Mouse (Mus musculus) gonadal fat pad, adult 2 months (tissue): Measurements from ENCODE around the gene Cd84. TPM values are rescaled to one million over a fixed set of nuclear protein-coding genes. Genes with fewer than 3 reads are reported as not detected.

ENCODE experiments used
- DNase-seq: peaks from one replicate; pipeline ENCODE4 v3.0.0-alpha.2; 2012; ENCODE audit warnings: low read depth
- polyA plus RNA-seq: library from polyadenylated mRNA; depleted of rRNA; stranded (reverse); fragments of >200 nt; gene quantifications from 2 replicates; pipeline ENCODE4 v1.2.3, GENCODE M21; 2012; rRNA removed

Cd84 gene
- polyA plus RNA-seq, 1 experiment = 2.7 TPM

- no peak for DNase-seq
Observed at GRCm38 (mm10) chr1:171917305-171918039, 78.0 kb downstream of the Cd84 start, which contains the start of gene Slamf6. Slamf6 (plus strand) TSS chr1:171917515.

DNA sequence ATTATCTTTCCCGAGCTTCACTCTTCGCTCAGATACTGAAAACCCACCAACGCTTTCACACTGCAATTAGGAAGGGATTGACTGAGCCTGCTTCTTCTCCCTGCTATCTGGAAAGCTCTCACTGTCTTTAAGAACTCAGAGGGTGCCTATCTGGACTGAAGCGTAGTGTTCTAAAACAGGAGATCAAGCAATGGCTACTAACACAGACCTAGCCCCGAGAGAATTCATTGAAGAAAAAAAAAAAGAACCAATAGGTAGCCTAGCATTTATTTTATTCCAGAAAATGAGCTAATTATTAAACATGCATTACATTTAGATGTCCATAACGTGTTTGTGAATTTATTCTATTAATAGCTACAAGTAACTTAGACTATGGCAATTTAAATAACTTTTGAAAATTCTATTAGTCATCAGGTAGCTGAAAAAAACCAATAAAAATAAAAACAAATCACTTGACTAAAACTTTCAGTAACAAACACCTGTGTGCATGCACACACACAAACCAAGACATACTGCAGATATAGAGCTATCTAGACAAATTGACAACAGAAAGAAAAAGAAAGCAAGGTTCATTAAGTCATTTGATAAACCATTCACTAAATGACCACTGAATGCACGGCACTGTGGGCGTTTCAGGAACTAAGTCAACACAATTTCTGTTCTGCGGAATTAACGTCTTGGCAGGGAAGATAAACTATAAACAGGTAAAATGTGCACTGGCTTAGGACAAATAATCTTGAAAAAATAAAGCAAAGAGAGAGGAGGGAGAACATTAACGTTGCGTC lies 78.8 kb downstream of the Cd84 start:
- DNase-seq = no peak

DNA sequence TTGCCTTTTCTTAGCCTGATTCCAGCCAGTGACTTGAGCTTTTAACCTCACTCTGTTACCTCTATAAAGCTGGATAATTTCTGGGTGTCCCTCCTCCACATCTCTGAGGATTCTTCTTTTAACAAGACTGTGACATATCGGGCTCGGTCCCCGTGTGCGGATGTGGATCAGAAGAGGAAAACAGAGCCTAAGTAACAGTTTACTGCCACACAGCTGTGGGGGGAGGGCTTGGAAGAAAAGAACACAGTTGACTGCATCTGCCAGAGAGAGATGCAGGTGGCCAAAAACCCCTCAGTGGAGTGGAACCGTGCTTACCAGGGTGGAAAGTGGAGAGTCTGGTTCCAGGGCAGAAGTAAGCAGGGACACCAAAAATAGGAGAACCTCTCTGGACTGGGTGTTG lies 79.7 kb downstream of the Cd84 start:
- DNase-seq = no peak

DNA sequence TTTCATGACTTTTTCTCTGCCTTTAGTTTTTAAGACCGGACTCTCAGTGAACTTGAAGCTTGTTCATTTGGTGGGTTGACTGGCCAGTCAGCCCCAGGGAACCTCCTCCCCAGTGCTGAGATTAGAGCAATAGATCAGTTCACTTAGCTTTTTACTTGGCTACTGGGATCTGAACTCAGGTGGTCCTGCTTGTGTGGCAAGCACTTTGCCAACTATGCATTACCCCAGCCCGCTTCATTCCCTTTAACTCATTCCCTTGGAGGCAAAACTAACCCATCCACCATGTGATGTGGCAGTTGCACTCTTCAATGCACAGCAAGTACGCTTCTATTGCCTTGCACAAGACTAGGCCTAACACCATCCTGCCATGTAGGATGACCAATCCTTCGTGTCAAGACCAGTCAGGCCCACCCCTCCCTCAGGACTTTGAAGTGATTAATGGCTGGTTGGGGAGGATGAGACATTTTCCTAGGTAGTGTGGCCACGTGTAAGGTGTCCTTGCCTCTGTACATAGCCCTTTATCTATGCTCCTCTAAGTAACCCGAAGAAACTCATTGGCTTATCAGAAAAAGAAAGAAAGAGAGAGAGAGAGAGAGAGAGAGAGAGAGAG lies 80.5 kb downstream of the Cd84 start:
- no peak for DNase-seq

DNA sequence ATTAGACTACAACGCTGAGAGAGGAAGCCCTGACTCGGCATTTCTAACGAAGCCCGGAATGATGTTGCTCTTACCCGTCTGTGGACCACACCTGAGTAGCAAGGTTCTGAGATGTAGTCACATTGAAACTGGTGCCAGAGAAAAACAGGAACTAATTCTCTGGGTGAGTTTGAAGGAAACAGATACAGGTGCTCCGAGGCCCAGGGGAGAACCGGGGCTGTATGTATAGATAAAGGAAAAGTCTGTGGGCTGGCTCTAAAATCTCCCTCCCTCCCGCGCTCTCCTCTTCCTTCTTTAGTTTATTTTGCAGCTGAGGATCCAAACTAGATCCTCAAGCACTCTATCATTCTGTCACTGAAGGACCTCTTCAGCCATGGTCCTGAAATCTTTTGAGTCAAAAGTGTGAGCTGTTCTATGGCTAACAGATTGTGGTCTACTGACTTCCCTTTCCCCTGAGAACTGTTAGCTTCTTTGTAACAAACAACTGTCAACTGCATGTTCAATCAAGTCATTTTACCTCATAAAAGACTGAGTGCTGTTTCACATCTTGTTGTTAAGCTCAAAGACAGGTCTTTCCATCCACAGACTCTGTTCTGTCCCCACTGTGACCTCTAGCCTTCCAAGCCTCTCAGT lies 81.6 kb downstream of the Cd84 start:
- DNase-seq = no peak

- DNase-seq = no peak
Observed at GRCm38 (mm10) chr1:171921641-171922040, 82.1 kb downstream of the Cd84 start.

DNA sequence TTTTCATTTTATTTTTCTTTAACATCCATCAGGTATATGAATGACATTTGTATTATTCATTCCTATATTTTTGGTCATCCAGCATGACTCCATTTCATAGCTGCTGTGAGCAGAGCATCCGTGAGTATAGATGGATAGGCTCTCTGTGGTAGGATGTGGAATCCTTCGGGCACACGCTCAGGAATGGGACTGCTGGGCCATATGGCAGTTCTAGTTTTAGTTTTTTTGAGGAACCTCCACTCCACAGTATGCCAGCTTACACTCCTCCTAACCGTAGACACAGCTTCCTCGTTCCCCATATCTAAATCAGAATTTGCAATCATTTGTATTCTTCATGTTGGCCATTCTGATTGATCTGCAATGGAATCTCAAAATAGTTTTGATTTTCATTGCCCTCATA lies 83.3 kb downstream of the Cd84 start:
- no peak for DNase-seq

DNA sequence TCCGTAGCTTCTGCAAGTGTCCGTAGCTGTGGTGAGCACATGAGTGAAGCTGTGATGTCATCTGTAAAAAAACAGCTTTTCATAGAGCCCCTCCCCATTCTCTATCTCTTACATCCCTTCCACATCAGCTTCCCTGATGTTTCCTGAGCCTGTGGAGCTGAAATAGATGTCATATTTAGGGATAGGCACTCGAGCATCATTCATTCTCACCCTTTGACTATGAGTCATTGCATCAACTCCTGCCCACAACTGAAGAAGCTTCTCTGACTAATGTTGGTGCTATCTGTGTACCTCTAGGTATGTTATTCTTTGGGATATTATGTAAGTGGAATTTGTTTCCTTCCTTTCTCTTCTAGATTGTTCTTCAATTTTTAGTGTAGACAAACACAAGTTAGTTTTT lies 85.4 kb downstream of the Cd84 start:
- DNase-seq = no peak

GRCm38 (mm10) chr1:171933851-171934250 lies 94.4 kb downstream of the Cd84 start:
- no peak for DNase-seq

- no peak for DNase-seq
Observed at GRCm38 (mm10) chr1:171938952-171939948, 99.8 kb downstream of the Cd84 start.

Other genes starting within 250 kb of the Cd84 start
- 0.69 and 0.88 TPM in 2 replicates for gene Ly9, start 232.3 kb upstream of the Cd84 start, polyA plus RNA-seq
- 1.2 and 1.6 TPM in 2 replicates for gene Slamf7, start 186.7 kb upstream of the Cd84 start, polyA plus RNA-seq
- 6.2 and 9.2 TPM in 2 replicates for gene Cd48, start 157.7 kb upstream of the Cd84 start, polyA plus RNA-seq
- gene Slamf1, start 72.6 kb upstream of the Cd84 start, polyA plus RNA-seq = 0.04 and 0.09 TPM in 2 replicates
- gene Gm10521, start 56.0 kb downstream of the Cd84 start, polyA plus RNA-seq = 0.26 and 0.33 TPM in 2 replicates
- gene Slamf6, start 77.8 kb downstream of the Cd84 start, polyA plus RNA-seq = 0.38 and 0.56 TPM in 2 replicates
- 2.6 and 4.4 TPM in 2 replicates for gene Vangl2, start 188.7 kb downstream of the Cd84 start, polyA plus RNA-seq
- gene Nhlh1, start 217.9 kb downstream of the Cd84 start, polyA plus RNA-seq = 0.06 TPM in 1 of 2 replicates, not detected in the other
- gene Copa, start 242.8 kb downstream of the Cd84 start, polyA plus RNA-seq = 50.5 and 112 TPM in 2 replicates
- gene Ncstn, start 243.1 kb downstream of the Cd84 start, polyA plus RNA-seq = 143 and 195 TPM in 2 replicates